Mouse (Mus musculus): Measurements from ENCODE around the gene Srl.

GRCm38 (mm10) chr16:4448235-4448634 lies 93.4 kb downstream of the Srl start:
- TF ChIP-seq CTCF (IDR thresholded peaks at IDR 0.05; ENCODE audit: borderline replicate concordance, control insufficient read depth, extremely low read depth, insufficient read depth, low read length, poor library complexity) (no peak), POLR2A (IDR thresholded peaks at IDR 0.05; ENCODE audit: control insufficient read depth, extremely low read depth, insufficient read depth, low read length, poor library complexity) (no peak)
